Mouse (Mus musculus) right cerebral cortex, adult 18-20 months (tissue): ENCODE data around the gene Myh7.
"Not testable (repeated sequence)": the region's sequence is repeated elsewhere in the genome, so short reads cannot be mapped to it uniquely, and the experiment has no call there.

Experiments
- DNase-seq: peaks from one replicate; pipeline ENCODE4 v3.0.0; 2022; ENCODE audit warnings: mixed read lengths

Myh7 gene

DNA sequence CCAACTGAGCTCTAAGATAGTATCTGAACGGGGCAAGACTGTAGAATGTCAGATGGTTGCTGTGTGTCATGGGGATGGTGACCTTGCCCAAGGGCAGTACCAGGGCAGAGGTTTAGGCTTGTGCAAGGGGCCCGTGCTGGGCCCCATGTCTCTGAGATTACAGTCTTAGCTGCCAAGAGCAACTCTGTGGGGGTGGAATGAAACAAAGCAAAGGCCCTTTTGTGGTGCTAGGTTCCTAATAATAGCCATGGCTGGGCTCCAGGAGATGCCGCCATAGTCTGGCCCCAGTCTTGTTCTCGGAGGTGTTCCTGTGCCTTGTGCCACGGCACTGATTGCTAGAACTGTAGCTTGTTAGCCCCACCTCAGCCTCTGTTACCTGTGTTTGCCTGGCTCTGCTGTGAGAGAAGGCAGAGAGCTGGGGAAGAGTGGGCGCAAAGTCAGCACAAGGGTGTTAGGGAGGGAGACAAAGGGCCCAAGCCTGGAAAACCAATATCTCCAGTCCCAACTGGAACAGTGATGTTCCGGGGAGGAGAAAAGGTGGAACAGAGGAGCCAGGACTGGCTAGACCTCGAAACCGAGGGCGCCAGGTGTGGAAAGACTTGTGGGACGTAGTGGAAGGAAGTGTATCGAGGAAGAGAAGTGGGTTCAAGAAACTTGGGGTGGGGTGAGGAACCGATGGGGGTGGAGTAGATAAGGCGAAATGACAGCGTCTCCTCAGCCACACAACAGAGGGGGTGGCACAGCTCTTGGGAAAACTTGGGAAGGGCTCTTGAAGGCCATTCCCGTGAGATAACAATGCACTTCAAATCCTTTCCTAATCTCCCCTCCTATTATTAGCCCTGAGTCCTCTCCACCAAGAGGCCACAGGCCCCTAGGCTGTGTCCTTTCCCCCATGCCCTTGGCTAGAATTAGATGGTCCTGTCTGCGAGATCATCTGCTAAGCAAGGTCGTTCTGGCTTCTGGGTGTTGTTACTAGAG, 9.7 kb upstream of the Myh7 start:
- DNase-seq = no peak

DNA sequence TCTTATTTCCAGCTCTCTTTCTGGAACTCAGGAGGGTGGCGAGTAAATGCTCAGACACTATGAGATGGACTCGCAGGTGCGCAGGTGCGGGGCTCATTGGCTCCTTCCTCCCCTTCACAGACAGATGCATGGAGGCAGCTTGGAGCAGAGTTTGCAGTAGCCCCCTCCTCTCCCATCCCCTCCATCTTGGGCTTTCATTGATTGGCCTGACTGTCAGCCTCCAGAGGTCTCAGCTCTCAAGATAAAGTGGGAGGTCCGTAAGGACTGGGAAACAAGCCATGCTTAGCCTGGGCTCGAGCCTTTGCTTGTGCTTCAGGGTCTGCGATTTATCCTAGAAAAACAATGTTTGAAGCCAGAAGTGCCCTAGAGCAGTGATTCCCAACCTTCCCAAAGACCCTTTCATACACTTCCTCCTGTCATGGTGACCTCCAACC, 8.3 kb upstream of the Myh7 start:
- no peak for DNase-seq

DNA sequence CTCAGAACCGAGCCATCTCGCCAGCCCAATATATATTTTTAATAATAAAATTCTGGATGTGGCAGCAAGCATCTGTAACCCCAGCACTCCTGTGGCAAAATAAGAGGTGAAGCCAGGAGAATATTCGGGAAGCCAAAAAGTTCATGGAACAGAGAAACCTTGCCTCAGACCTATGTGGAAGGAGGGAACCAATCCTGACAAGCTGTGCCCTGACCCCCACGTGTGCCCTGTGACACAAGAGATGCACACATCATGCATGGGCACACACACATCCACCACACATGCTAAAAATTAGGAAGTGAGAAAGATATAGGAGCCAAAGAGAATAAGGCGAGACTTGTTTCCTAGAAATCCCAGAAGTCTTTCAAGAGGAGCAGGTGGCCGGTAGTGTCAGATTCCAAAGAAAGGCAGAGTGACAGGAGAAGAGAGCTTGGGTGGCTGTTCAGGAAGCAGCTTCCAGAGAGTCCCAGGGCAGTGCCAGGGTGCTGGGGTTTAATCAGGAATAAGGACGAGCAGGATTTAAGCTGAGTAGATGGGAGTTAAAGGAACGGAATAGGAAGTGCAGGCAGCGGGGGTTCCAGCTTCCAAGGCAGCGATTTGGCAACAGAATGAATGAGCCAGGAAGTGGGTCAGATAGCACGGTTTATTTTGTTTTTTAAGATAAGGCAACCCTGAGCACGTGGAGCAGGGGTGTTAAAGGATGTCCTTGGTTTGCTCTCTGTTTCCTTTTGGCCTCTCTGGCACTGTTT, 7.7 kb upstream of the Myh7 start:
- no peak for DNase-seq

DNA sequence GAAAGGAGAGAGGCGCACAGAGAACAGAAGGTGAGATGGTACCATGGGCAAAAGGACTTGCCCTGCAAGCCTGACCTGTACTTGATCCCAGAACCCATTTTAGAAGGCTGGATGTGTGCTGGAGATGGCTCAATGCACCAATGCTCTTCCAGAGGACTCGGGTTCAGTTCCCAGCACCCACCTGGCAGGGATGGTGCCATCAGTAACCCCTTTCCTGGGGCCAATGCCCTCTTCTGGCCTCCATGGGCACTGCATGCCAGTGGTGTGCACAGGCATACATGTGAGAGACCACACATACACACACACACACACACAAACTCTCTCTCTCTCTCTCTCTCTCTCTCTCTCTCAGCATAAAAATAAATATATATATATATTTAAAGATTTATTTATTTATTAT, 7.0 kb upstream of the Myh7 start:
- no peak for DNase-seq

DNA sequence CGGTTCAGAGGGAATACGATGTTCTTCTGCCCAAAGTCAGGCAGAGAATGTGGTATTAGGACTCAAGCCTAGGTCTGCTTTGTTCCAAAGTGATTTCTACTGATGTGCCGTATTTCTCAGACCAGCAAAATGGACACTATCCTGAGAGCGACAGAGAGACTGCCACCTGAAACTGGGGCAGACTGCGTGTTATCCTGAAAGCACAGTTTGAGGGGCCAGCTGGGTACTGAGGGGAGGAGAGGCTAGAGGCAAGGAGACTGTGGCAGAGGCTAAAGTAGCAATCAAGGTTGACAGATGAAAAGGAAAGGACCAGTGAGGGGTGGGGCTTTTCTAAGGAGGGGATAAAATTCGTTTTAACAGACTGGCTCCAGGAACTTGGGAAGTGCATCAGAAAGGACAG, 6.4 kb upstream of the Myh7 start:
- DNase-seq = no peak

DNA sequence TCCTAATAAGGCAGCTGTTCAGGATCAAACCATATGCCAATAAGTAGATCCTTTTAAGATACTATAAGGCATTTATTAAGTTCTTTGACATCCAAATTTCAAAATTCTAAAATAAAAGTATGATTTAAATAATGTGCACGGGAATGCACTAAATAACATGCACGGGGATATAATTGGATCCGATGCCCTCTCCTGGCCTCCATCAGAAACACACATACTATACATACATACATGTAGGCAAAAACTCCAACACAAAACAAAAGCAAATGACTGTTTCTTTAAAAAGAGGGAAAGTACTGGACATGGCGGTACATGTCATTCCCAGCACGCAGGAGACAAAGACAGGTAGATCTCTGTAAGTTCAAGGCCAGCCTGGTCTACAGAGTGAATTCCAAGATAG, 5.4 kb upstream of the Myh7 start:
- not testable (repeated sequence) for DNase-seq

DNA sequence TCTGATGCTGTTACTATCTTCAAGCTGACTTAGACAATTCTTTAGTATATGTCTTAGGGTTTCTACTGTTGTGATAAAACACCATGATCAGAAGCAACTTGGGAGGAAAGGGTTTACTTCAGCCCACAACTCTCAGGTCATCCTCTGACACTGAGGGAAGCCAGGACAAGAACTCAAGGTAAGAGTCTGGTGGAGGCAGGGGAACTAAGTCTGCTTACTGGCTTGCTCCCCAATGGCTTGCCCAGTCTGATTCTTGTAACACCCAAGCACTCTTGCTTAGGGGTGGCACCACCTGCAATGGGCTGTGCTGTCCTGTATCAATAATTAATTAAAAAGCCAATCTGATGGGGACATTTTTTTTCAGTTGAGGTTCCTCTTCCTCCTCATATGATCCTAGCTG, 4.3 kb upstream of the Myh7 start:
- DNase-seq = no peak

DNA sequence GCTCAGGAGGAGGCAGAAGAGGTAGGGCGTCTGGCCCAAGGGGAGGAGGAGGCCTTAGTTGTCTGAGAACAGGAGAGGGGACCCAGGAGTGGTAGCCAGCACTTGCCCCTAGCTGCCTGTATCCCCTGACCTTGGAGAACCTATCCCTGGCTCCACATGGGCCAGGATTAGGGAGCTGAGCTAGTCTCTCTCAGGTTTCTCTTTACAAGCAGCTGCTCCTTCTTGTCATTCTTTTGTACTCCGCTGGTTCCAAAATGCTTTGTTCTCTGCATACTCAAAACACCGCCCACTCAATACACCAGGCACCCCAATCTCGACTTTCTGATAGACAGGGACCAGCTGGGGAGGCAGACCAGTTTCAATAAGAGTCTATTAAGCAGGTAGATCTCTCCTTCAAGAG, 2.9 kb upstream of the Myh7 start:
- DNase-seq = no peak

DNA sequence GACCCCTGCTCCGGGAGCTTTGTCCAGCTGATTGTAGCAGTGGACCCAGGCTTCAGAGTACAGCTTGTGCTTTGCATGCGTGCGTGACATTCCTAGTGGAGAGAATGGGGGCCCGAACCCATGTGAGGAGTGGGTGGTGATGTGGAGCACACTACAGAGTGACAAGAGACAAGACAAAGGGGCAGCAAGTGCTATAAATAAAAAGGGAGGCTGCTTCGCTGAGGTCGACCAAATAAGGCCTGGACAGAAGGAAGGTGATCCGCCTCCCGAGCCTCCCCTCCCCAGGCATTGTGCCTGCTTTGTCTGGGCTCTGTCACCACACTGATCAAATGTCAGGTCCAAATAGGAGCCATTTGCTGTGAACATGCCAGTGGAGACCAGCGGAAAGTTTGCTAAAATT, 2.4 kb upstream of the Myh7 start:
- DNase-seq = no peak

DNA sequence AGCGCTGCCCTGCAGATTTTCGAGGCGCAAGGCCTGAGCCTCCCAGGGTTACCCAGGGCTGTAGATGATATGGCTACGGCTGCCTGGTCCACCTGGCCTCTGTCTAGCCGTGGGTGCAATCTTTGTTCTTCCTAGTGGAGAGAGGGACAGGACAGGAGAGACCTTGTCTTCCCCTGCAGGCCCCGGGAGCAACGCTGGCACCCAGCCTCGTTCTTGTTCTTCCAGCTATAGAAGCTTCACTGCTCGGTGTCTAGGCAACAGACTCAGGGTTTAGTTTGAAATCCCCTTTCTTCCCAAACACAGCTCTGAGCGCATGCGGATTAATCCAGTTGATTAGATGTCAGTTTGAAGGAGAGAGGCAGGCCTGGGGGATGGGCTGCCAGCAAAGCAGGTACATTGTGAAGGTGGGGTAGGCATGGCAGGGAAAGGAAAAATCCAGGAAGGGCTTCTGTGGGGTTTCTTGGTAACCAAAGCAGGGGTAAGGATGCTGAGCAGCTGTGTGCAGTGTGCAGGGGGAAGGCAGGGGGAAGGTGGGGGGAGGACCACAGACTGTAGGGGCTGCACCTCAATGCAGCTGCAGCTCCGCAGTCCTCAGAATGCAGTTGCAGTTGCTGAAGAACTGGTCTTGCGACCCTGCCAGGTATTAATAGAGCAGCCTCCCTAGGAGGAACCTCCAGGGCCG, 1.2 kb upstream of the Myh7 start:
- peak; percentile 44 for DNase-seq

DNA sequence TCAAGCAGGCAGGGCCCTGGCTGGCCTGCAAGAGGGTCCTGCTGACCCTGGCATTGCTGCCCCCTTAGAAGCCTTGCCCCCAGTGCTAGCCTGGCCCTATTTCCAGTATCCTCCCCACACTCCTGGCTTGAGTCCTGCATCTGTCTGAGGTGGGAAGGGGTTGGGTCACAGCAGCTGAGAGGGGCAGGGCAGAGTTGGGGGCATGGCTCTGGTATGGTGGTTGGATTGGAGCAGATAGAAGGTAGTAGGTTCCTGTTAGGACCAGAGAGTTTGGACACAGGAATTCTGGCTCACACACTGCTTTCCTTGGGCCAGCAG, 402 bp upstream of the Myh7 start:
- DNase-seq = no peak

DNA sequence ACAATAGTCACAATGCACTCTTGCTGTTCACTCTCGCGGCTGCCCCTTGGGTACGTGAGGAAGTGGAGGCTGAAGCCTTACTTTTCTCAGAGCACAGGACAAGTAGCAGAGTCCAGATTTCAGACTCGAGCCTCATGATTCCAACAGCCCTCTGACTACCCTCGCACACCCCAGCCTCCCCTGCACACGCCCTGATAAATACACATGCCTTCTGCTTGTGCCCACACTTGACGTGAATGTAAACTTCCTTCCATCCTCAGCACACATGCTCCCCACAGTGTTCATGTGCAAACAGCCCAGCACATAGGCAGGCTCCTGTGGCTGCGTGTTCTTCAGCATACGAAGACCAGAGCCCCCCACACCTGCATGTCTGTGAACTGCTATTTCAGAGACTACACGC, 790 bp downstream of the Myh7 start:
- no peak for DNase-seq

DNA sequence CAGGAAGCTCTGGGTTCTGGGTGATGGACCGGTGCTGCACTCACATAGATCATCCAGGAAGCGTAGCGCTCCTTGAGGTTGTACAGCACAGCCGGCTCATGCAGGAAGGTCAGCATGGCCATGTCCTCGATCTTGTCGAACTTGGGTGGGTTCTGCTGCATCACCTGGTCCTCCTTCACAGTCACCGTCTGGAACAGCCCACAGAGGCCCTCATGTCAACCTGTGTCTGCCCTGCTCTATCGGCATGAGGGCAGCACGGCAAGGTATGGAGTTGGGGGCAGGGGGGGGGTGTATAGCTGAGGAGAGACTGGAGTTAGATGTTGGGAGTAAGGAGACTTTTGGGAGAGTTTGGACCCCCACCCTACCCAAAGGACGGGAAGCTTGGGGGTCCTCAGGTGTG, 2.2 kb downstream of the Myh7 start:
- DNase-seq = no peak

DNA sequence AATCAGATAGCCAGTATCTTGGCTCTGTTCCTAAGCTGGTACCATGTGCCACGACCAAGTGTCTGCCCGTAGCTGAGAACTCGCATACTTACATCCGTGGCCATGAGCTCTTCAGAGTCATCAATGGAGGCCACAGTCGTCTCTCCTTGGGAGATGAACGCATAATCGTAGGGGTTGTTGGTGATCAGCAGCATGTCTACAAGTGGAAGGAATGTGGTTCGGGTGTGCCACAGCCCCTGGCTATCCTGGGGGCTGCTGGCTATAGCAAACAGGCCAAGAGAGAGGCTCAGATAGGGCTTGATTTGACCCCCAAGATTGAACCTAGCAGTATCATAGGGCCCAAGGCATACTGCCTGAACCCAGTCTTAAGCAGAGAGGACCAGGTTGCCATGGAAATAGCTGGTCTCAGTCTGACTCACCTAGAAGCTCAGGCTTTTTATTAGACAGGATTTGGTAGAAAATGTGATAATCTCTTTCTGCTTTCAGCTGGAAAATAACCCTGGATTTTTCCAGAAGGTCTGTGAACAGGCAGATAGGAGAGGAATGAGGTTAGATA, 4.5 kb downstream of the Myh7 start:
- DNase-seq = peak; percentile 18

DNA sequence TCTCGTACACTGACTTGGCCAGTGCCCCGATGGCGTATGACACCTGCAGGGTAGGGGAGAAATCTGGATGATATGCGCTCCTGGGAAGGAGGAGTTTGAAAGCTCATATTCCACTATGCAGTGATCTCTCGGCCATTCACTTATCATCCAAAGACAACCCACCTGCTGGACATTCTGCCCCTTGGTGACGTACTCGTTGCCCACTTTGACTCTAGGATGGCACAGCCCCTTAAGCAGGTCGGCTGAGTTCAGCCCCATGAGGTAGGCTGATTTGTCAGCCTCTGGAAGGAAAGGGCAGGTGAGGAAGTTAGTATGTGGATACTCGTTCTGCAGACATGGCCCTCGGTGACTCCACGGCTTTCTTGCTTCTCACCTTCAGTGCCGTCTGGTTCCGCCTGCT, 5.5 kb downstream of the Myh7 start:
- no peak for DNase-seq

DNA sequence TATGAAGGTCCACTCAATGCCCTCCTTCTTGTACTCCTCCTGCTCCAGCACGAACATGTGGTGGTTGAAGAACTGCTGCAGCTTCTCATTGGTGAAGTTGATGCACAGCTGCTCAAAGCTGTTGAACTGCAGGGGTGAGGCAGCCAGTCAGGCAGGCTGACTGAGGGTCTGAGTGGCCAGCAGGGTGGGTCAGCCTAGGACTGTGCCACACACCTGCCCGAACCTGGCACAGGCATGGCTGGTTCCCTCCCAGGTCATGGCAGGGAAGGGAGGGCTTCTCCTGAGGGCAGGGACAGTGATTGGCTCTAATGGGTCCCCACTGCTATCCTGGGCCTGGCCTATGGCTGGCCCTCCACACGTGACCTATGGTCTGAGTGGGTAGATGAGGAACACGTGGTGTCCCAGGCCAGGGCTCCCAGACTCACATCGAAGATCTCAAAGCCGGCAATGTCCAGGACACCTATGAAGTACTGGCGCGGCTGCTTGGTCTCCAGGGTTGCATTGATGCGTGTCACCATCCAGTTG, 6.0 kb downstream of the Myh7 start:
- DNase-seq = not testable (repeated sequence)

DNA sequence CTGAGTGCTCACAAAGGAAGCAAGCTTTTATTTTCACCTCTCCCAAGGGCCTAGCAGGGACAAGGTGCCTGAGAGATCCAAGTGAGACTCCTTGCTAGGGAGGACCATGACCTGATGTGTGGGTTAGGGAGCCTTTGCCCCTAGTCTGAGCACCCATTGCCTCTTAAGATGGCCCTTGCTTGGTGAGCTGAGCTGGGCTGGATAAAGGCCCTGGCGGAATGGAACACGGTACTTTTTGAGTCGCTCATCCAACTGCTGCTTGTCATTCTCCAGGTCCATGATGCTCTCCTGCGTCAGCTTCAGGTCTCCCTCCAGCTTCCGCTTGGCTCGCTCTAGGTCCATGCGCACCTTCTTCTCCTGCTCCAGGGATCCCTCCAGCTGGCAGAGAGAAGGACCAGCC, 12.5 kb downstream of the Myh7 start:
- DNase-seq = no peak

DNA sequence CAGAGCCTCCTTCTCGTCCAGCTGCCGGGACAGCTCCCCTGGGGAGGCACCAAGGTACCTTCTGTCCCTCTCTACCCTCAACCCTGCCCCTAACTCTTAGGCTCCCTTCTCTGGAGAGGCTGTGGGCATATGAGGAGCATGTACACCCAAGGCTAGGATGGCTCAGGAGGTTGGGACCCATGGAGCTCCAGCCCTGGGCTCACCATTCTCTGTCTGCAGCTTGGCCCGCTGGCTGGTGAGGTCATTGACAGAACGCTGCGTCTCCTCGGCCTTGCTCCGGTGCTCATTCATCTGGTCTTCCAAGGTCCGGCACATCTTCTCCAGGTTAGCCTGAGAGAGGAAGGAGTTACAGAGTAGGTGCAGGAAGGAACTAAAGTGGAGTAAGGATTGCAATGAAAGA, 15.8 kb downstream of the Myh7 start:
- DNase-seq = no peak

DNA sequence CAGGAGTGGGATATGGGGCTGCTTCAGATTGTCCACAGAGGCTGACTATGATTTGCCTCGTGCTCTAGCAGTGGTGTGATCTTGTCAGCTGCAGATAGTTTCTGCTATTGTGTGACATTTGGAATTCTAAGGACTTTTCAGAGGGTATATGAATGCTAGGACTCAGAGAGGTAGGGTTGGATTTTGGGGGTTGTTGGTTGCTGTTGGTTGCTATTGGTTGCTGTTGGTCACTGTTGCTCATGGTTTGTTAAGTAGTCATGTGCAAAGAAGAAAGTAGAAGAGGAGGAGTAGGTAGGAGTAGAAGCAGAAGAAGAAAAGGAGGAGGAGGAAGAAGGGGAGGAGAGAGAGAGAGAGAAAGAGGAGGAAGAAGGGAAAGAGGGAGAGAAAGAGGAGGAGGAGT, 17.8 kb downstream of the Myh7 start, which contains the start of gene Gm17428:
Gm17428 (plus strand) TSS at position 301 of the 400 bp plus-strand sequence.
- no peak for DNase-seq

DNA sequence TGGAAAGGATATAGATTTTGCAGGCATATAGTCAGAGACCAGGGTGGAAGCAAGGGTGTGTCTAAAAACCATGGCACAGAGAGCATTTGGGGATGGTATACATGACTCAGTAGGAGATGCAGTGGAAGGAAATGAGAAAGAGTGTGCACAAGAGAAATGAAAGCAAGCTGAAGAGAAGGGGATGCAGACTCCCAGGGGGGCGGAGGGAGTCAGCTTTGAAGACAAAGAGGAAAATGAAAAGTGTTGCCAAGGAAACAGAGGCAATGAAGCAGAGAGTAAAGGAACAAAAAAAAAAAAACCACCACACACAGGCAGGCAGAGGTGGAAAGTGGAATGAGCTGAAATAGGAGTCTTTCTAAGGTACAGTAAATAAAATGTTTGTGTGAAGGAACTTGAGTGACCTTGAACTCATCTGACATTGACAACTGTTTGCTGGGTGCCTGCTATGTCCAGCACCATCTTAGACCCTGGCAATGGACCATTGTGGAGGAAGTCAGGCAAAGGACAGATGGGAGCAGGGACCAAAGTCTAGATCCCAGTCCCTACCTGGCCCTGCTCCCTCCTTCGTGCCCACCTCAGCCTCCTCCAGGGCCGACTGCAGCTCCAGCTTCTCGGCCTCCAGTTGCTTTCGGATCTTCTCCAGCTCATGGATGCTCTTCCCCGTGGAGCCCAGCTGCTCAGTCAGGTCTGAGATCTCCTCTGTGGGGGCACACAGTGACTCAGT, 20.2 kb downstream of the Myh7 start:
- DNase-seq = peak; percentile 37

DNA sequence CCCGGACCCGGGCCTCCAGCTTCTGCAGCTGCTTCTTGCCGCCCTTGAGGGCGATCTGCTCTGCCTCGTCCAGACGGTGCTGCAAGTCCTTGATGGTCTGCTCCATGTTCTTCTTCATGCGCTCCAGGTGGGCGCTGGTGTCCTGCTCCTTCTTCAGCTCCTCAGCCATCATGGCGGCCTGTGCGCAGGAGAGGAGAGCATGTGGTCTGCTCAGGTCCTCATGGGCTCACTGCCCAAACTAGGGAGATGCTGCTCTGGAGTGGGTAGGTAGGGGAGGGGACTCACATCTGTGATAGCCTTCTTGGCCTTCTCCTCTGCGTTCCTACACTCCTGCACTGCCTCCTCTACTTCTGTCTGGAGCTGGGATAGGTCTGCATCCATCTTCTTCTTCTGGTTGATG, 21.6 kb downstream of the Myh7 start:
- not testable (repeated sequence) for DNase-seq

DNA sequence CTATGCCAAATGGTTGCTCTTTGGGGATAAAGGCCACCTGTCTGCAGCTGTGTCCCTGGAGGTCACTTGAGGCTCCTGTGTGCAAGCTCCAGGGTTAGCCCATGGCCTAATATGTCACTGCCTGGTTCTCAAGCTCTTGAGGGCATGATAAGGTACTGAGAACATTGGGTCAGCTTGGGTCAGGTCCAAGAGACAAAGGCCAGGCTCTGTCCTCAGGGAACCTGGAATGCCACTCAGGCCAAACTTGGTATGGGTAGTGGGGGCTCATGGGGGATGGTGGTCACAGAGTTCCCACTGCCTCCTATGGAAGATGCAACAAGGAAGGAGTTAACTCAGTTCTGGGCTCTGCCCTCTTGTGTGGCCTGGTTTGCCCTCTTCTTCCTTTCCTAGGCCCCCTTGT, 26.1 kb downstream of the Myh7 start:
- DNase-seq = no peak
